Mouse (Mus musculus): ENCODE measurements at regions not wholly inside any gene's neighbourhood (a gene's known extent, or its start where the extent isn't known, plus 50 kb on each side); places are given as distances from the start of the nearest gene placed in this dataset.
A peak's percentile ranks its signal among the peaks of the same experiment; 100 is the strongest.

DNA sequence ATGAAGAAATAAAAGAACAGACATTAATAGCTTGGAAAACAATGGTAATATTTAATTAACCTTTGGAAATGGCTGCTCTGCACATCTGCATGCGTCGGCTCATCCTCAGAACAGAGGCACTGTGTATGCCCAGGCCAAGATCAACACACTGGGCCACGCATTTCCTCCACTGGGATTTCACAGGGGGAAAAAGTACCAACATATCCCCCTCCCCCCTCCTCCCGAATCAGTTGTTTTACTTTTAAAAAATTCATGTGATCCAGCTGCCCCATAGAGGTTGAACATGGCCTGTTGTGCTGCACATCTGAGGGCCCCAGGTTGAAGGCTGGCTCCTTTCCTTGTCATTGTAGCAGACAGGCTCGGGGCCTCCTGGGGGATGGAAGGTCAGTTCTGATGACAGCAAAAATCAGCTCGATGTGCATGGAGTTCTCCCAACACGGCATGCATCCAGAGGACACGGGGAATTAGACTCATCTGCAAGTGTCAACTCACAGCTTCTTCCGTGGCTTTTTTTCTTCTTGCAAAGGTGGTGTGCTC lies 777.7 kb upstream of the Car8 start:
- Histone ChIP-seq H3K27ac (no peak overlapping the region), H3K27me3 (ENCODE audit: control insufficient read depth, insufficient read depth, low read length) (no peaks in the 10 kb centered on the region), H3K36me3 (ENCODE audit: control insufficient read depth, insufficient read depth, low read length) (no peaks in the 10 kb centered on the region), H3K9ac (ENCODE audit: low read depth, low read length) (no peak overlapping the region), H3K79me2 (replicated peaks; ENCODE audit: control insufficient read depth, insufficient read depth, low read length) (no peaks in the 10 kb centered on the region), H3K4me3 (no peak overlapping the region), H3K4me1 (ENCODE audit: control insufficient read depth, insufficient read depth, low read length) (peaks cover 7% of the 10 kb centered on the region)
- DNase-seq = no peak
- intact Hi-C loops (cut with DNase I) = no loop called here
- 63% methylated on average over 9 of the region's 9 CpGs for WGBS
- no peak for TF ChIP-seq CTCF (IDR thresholded peaks at IDR 0.05)
- TF ChIP-seq POLR2A (IDR thresholded peaks at IDR 0.05; ENCODE audit: insufficient read depth, low read depth, low read length) = no peak
- TF ChIP-seq EP300 (IDR thresholded peaks at IDR 0.05; ENCODE audit: insufficient read depth, low read depth, low read length) = no peak

DNA sequence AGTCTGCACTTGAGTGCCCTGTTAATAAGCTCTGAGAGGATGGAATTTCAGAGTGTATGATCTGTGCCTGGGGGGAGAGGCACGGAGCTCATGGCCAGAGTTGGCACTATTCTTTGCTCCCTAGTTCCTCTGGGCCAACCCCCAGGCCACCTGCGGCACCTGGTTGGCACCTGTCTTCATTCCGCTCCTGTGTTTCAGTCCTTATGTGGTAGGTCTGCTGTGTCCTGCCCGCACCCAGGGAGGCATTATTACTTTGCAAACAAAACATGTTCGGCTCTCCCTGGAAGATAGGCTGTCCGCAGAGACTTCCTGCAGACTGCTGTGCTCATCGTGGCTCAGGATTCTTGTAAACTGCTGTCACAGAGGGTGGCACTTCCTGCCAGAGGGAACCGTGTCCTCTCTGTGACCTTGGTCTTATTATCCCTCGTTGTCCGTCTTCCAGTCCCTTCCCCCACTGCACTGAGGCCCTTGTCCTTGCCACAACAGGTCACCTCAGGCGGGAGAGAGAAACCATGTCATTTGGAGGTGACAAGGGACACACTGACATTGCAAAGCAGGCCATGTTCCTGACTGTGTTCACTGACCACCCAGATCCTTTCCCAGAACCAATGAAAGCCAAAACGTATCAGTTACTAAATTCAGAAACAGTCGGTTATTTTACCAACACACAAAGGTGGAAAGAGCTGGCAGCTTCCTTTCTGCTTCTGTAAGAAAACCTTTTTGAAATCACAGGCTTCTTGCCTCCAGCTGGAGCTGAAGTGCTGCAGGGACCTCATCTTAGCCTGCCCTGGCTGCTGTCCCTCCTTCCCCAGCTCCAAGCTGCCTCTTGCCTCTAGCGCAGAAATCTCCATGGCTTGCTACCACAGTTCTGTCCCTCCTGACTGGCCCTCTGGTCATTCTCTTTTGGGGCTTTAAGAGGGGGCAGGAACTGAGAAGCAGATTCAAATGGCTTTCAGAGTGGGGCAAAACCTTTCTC lies 777.0 kb upstream of the Car8 start:
- intact Hi-C loops (cut with DNase I) = no loop called here
- DNase-seq = peak; percentile 39 to 42
- Histone ChIP-seq H3K27ac (no peak overlapping the region; the same call in 1 of the 2 replicates), H3K9ac (ENCODE audit: low read depth, low read length) (no peak overlapping the region), H3K27me3 (ENCODE audit: control insufficient read depth, insufficient read depth, low read length) (no peaks in the 10 kb centered on the region), H3K4me1 (ENCODE audit: control insufficient read depth, insufficient read depth, low read length) (peaks cover 7% of the 10 kb centered on the region), H3K4me3 (no peak overlapping the region), H3K36me3 (ENCODE audit: control insufficient read depth, insufficient read depth, low read length) (no peaks in the 10 kb centered on the region), H3K79me2 (replicated peaks; ENCODE audit: control insufficient read depth, insufficient read depth, low read length) (no peaks in the 10 kb centered on the region)
- 20% methylated on average over 14 of the region's 14 CpGs for WGBS
- TF ChIP-seq EP300 (IDR thresholded peaks at IDR 0.05; ENCODE audit: insufficient read depth, low read depth, low read length) = 0 out of 2 replicates have a peak, but pooled peaks have one; percentile 7
- no peak for TF ChIP-seq CTCF (IDR thresholded peaks at IDR 0.05)
- TF ChIP-seq POLR2A (IDR thresholded peaks at IDR 0.05; ENCODE audit: insufficient read depth, low read depth, low read length) = no peak

DNA sequence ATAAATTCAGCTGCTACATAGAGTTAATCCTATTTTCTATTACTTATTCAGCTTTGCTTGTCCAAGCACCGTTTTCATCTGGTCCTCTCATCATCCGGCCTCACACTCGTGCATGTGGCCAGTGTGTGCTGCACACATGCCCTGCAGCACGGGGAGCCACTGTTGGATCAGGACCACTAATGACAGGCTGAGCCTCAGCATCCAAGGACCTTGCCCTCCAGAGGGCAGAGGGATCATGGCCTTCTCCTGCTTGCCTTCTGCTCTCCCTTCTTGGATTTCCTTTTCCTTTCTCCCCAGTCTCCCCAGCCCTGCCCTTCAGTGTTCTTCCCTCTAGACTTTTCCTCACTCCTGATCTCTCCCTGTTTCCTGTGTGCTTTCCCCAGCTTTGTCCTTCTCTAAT lies 776.1 kb upstream of the Car8 start:
- intact Hi-C loops (cut with DNase I) = loop anchor here (5.0 kb wide), 1 partner anchor 103 kb away; no protein-coding TSS in a partner anchor
- 56% methylated on average over 4 of the region's 4 CpGs for WGBS
- no peaks in the 10 kb centered on the region for H3K36me3 ChIP-seq (ENCODE audit: control insufficient read depth, insufficient read depth, low read length)
- no peak overlapping the region for H3K9ac ChIP-seq (ENCODE audit: low read depth, low read length)
- H3K27me3 ChIP-seq (ENCODE audit: control insufficient read depth, insufficient read depth, low read length) = no peaks in the 10 kb centered on the region
- no peaks in the 10 kb centered on the region for H3K79me2 ChIP-seq (replicated peaks; ENCODE audit: control insufficient read depth, insufficient read depth, low read length)
- no peak for TF ChIP-seq EP300 (IDR thresholded peaks at IDR 0.05; ENCODE audit: insufficient read depth, low read depth, low read length)
- no peak for TF ChIP-seq CTCF (IDR thresholded peaks at IDR 0.05)
- no peak for TF ChIP-seq POLR2A (IDR thresholded peaks at IDR 0.05; ENCODE audit: insufficient read depth, low read depth, low read length)
- H3K4me1 ChIP-seq (ENCODE audit: control insufficient read depth, insufficient read depth, low read length) = peaks cover 7% of the 10 kb centered on the region
- DNase-seq = no peak
- H3K4me3 ChIP-seq = no peak overlapping the region
- H3K27ac ChIP-seq = no peak overlapping the region

DNA sequence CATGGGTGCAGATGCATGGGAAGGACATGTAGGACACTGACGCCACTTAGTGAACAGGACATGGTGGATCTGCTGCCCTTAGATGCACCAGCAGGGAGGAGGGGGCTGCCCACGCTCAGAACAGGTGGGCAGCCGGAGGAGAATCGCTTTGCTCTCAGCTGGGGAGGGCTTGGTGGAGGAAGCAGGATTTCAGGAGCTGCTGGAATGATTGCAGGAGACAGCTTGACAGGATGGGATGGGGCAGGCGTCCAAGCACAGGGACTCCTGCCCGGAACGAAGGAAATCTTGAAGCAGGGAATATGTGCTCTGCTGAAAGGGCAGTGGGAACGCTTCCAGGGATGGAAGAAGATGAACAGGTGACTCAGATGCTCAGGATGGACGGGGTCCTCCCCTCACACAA lies 773.9 kb upstream of the Car8 start:
- peaks cover 7% of the 10 kb centered on the region for H3K4me1 ChIP-seq (ENCODE audit: control insufficient read depth, insufficient read depth, low read length)
- intact Hi-C loops (cut with DNase I) = loop anchor here (5.0 kb wide), 1 partner anchor 100 kb away; no protein-coding TSS in a partner anchor

DNA sequence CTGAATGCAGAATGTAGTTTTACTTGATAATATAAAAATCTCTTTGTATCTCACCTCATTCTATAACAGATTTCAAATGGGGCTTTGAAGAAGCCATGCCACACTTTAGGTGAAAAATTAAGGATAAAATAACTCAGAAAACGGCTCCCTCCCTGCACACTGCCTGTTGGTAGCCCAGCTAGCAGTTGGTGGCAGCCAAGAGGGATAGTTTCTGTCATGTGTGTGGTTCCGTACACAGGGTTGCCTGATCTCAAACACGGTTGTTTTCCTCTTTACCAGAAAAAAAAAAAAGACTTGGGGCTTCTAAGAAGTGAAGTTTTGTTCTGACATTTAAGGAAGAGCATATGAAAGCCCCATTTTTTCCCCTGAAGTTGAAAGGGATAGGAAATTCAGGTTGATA lies 773.1 kb upstream of the Car8 start:
- H3K36me3 ChIP-seq (ENCODE audit: control insufficient read depth, insufficient read depth, low read length) = no peaks in the 10 kb centered on the region
- no peaks in the 10 kb centered on the region for H3K79me2 ChIP-seq (replicated peaks; ENCODE audit: control insufficient read depth, insufficient read depth, low read length)
- WGBS = 76% methylated on average over 3 of the region's 3 CpGs
- H3K4me3 ChIP-seq = no peak overlapping the region
- no peaks in the 10 kb centered on the region for H3K27me3 ChIP-seq (ENCODE audit: control insufficient read depth, insufficient read depth, low read length)
- no peak overlapping the region for H3K27ac ChIP-seq
- intact Hi-C loops (cut with DNase I) = loop anchor here (5.0 kb wide), 1 partner anchor 100 kb away; no protein-coding TSS in a partner anchor
- H3K9ac ChIP-seq (ENCODE audit: low read depth, low read length) = no peak overlapping the region
- no peak for DNase-seq
- H3K4me1 ChIP-seq (ENCODE audit: control insufficient read depth, insufficient read depth, low read length) = peaks cover 7% of the 10 kb centered on the region
- TF ChIP-seq EP300 (IDR thresholded peaks at IDR 0.05; ENCODE audit: insufficient read depth, low read depth, low read length) (no peak), CTCF (IDR thresholded peaks at IDR 0.05) (no peak), POLR2A (IDR thresholded peaks at IDR 0.05; ENCODE audit: insufficient read depth, low read depth, low read length) (no peak)

More for the DNA sequence above, 773.9 kb upstream of the Car8 start:
- no peak for TF ChIP-seq CTCF (IDR thresholded peaks at IDR 0.05)
- TF ChIP-seq EP300 (IDR thresholded peaks at IDR 0.05; ENCODE audit: insufficient read depth, low read depth, low read length) = no peak
- TF ChIP-seq POLR2A (IDR thresholded peaks at IDR 0.05; ENCODE audit: insufficient read depth, low read depth, low read length) = no peak
- Histone ChIP-seq H3K36me3 (ENCODE audit: control insufficient read depth, insufficient read depth, low read length) (no peaks in the 10 kb centered on the region), H3K4me3 (no peak overlapping the region), H3K9ac (ENCODE audit: low read depth, low read length) (no peak overlapping the region), H3K79me2 (replicated peaks; ENCODE audit: control insufficient read depth, insufficient read depth, low read length) (no peaks in the 10 kb centered on the region), H3K27ac (no peak overlapping the region), H3K27me3 (ENCODE audit: control insufficient read depth, insufficient read depth, low read length) (no peaks in the 10 kb centered on the region)
- no peak for DNase-seq
- 33% methylated on average over 9 of the region's 9 CpGs for WGBS
